Mouse (Mus musculus) spleen, postnatal 36 days (tissue): Measurements from ENCODE around the gene Wdr48.
A peak's percentile ranks its signal among the peaks of the same experiment; 100 is the strongest.

Source experiments
- DNase-seq, 2 experiments: peaks; one replicate each; pipeline ENCODE4 v3.0.0; 2022; ENCODE audit warnings: low spot score in 2 of 2, mixed read lengths in 1 of 2

The Wdr48 gene

DNA sequence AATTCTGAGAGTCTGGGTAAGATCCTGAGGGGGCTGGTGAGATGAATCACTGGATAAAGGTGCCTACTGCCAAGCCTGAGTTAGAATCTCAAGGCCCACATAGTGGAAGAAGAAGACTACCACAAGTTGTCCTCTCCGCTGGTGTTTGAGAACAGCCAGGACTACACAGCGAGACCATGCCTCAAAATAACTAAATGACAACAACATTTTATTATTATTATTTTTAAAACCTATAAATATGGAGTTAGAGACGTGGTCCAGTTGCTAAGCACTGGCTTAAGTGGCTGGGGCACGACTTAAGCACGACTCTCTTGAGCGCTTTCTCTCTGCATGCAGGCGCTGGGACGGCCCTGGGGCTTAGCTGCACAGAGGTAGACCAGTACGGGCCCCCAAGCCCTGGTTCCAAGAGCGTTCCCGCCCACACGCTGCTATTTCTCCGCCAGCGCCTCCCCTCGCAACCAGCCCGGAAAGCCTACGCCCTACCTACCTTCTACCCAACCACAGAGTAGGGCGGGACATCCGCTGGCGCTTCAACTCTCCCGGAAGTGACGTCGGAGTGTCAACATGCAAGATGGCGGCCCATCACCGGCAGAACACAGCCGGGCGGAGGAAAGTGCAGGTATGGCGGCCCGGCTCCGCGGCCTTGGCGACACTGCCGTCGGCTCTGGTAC lies at the start of gene Wdr48:
Gene Wdr48 (plus strand): TSS at position 540 of the 671 bp plus-strand sequence.
- DNase-seq, result peak; percentile 96 to 98

DNA sequence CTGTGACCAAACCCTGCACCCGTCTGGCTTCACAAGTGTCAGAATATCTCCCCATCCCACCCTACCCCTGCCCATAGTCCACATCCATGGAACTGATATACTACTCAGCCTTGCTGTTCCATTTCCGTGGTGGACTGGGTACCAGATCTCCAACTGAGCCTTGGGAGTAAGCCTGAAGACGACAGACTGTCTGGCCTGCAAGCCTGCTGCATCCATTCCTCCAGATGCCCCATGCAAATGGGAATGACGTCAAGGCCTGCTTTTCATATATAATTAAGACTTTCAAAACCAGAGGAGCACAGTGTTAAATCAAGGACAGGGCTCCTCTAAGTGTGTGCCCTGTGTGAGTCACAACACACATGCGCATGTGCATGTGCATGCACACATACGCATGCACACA lies 47.5 kb upstream of the Wdr48 start:
- no peak for DNase-seq

DNA sequence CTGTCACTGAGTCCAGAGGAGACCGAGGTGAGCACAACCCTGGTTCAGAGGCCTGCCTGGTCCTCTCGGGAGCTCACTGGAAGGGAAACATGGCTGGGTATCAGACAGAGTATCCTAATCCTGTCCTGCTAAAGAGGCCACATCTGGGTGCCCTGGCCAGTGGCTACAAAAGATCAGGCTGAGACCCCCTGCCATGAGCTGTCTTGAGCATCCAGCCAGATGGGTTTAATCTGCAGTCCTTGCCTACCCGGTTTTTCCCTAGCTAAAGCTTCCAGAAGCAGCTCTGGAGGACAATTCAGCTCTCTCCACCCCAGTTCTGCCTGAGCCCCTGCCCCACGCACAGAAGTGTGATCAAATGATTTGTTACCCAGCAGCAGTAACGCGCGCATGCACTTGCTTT lies 46.0 kb upstream of the Wdr48 start:
- DNase-seq, result no peak

DNA sequence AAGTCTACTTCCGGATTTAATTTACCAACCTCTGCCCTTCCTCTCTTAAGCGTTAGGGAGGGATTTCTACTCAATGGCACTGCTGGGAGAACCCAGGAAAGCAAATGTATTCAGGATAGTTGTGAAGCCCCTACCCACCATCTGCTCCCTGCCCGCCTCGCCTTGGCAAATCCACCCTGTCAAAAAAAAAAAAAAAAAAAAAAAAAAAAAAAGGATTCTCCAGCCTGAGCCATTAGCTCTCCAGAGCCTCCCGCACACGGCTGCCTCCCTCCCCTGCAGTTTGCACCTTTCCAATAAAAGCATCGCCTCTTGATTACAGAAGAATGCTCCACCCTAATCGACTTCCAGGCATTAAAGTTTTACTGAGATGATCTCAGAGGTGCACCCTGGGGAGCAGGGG lies 45.5 kb upstream of the Wdr48 start:
- DNase-seq, result no peak

DNA sequence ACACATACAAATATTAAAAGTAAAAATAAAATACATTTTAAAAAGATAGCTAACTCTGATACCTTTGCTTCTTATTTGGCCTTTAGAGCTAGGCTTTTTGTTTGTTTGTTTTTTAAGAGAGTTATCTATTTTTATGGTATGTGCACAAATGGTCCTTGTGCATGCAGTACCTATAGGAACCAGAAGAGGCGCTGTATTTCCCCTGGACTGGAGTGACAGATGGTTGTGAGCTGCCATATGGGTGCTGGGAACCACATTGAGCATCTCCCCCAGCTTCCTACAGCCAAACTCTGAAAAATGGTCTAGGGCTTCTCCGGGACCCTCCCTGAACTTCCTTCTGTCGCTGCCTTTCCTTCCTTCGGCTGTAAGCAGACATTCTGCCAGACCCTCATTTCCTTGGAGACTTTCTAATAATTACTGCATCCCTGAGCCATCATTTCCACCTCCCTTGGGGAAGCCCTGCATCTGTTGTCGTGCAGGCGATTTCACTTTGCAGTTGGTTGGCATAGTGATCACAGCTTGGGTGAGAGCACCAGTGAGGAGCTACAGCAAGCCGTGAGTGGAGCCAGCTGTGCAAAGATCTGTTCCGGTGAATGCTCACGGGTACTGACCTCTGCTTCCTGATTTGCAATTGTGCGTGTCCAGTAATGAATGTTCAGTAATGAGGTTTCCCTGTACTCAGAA lies 42.2 kb upstream of the Wdr48 start:
- DNase-seq, result no peak

DNA sequence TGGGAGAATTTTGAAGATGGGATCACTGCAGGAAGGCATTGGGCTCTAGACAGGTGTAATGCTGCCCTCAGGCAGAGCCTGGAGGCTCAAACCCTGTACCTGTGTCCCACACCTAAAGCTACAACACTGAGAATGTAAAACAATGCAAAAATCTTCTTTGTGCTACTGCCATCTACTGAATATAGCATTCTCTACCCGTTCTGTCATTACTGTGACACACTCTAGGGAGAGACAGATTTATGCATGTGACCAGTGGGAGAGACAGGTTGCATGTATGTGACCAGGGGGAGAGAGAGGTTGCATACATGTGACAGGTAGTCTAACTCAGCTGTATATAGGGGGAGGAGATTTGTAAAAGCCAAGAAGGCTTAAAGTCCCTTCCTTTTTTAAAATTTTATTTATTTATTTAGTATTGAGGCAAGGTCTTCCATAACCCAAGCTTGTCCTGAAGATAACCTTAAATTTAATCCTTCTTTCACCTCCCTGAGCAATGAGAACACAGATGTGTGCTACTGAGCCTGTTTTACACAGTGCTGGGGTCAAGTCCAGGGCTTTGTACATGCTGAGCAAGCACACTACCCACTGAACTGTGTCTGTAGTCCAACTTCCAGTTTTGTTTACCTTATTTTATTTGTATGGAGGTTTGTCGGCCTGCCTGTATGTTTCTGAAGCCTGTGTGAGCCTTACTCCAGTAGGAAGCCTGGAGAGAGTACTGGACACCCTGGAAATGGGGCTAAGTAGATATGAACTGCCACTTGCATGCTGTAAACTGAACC lies 41.4 kb upstream of the Wdr48 start:
- no peak for DNase-seq

DNA sequence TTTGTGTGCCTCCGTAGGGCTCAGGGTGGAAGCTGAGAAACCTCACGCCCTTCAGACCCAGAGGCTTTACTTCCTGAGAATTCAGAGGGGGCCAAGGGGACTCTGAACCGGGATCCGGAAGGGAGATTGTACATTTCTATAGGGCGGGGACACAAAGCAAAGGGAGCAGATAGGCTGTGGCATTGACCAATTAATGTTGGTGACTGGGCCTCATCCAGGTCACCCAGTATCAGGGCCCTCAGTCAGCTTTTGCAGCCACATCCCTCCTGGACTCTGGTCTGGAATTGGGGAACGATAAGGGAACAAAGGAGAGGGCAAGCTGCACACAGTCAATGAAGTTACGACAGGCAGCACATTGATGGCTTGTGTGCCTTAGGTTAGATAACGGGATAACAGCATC lies 40.5 kb upstream of the Wdr48 start:
- no peak for DNase-seq

DNA sequence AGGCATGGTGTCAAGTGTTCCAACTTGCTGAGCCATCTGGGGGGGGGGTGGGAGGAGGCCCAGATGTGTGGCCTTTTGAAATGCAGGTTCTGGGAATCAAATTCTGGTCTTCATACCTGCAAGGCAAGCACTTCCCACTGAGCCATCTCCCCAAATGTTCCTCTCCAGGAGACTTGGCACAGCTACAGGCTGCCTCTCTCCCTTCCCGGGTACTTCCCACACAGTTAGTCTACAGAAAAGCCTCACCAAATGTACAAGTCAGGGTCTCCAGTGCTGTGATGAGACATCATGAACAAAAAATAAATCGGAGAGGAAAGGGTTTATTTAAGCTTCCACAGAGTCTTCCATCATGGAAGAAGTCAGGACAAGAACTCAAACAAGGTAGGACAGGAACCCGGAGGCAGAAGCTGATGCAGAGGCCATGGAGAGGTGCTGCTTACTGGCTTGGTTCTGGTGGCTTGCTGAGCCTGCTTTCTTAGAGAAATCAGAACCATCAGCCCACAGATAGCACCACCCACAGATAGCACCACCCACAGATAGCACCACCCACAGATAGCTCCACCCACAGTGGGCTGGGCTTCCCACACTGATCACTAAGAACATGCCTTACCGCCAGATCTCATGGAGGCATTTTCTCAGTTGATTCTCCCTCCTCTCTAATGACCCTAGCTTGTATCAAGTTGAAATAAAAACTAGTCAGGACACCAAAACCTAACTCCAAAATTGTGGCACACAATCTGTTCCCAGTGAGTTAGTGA lies 7.4 kb upstream of the Wdr48 start:
- no peak for DNase-seq

DNA sequence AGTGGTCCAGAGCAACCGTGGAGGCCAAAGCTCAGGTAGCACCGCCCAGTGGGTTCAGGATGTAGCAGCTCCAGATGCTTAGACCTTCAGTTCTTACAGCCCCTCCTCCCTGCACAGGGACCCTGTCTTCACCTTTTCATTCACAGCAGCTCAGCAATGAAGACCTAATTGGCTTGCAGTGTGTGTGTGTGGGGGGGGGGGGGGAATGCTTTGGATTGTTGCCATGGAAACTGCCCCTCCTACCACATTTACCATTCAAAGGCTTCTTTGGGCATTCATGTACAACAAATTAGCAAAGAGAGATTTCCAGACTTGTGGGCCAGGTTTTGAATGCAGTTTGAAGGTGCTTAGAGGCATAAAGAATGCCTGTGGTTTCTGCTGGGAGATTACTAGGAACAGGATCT lies 5.8 kb upstream of the Wdr48 start:
- DNase-seq, result no peak

DNA sequence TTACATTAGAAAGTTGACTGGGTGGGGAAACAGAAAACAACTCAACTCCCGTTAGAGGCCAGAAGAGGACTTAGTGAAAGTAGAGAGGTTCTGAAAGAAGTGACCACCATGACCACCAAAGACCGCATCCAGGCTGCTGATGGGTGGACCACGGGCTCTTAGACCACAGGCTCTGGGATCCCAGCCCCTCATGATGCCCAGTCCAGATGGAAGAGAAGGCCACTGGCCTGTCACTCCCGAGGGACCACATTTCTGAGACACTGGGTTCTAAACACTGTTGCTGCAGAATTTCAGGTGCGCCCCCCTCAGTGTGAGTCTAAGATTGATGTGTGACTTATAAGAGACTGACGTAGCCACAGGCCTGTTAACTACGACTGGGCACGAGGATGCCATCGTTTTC lies 5.2 kb upstream of the Wdr48 start:
- DNase-seq, result no peak

DNA sequence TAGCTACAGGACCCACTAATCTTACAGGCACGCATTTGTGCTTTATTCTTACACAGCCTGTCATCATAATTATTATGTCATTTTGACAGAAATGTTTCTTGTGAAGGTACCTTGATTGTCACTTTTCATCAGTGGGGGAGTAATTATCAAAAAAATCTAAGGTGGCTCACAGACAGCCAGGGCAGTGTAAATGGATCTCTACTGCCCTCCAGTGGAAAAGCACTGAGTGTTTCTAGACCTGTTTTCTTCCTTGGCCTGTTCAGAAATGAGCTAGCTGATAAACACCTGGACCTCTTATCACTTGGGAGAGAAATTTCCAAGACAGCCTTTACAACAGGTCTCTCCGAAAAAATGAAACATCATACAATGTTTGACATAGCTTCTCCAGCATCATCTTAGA lies 4.0 kb upstream of the Wdr48 start:
- DNase-seq, result peak; percentile 23 to 24

DNA sequence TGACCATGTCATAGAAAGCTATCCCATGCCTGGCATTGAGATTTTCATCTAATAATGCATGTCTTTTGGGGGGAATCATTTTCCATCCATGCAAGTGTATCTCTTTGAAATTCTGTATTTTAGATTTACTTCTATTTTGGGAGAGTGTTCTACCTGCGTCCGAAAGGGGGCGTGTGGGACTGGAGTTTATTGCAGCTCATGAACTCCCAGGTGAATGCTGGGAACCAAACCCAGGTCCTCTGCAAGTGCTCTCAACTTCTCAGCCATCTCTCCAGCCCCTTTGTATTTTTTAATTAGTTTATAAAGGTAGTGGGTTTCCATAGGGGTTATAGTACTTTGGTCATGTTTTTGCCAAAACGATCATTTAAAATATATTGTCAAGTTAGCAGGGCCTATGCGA lies 797 bp upstream of the Wdr48 start:
- DNase-seq, result no peak

DNA sequence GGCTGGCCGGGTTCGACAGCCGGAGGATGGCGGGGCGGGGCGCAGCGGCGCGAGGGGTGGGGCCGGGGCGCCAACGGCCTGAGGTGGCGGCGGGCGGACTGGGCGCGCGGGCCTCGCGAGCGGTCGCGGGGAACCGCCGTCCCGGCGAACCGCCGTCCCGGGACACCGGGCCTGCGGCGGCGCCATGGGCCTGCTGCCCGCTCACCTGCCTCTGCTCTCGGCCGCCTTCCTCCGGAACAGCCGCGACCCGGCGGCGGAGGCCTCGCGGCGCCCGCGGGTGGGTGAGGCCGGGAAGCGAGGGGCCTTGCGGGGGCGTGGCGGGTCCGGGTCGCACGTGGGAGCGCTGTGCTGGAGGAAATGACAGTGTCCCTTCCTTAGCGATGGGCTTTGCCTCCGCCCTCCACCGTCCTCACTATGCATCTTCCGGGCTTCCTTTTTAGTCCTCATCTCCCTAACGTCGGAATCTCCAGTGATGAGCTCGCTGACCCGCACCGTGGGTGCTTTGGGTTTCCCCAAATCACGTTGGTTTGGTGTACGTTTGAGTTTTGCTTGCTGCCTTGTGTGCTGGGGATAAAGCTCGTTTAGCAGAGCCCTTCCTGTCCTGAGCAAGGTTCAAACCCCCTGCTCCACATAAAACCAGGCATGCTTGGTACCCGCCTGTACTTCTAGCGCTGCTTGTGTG lies 503 bp downstream of the Wdr48 start:
- peak; percentile 45 to 54 for DNase-seq

DNA sequence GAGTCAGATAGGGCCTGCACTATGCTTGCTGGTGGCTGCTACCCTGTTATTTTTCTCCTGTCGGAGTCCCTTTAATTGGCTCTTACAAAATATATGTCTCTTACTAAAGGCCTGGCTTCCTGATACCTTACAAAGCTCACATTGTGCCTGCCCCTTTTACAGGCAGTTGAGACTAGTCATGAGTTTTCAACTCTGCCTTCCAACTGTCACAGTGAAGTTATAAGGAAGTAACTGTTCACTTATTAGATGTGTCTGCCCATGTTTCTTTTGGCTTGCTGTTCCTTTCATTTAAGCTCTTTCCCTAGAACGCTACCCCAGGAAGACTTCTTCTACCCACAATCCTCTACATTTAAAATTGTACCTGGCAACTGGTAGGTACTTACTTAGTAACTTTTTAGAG lies 4.8 kb downstream of the Wdr48 start:
- no peak for DNase-seq

DNA sequence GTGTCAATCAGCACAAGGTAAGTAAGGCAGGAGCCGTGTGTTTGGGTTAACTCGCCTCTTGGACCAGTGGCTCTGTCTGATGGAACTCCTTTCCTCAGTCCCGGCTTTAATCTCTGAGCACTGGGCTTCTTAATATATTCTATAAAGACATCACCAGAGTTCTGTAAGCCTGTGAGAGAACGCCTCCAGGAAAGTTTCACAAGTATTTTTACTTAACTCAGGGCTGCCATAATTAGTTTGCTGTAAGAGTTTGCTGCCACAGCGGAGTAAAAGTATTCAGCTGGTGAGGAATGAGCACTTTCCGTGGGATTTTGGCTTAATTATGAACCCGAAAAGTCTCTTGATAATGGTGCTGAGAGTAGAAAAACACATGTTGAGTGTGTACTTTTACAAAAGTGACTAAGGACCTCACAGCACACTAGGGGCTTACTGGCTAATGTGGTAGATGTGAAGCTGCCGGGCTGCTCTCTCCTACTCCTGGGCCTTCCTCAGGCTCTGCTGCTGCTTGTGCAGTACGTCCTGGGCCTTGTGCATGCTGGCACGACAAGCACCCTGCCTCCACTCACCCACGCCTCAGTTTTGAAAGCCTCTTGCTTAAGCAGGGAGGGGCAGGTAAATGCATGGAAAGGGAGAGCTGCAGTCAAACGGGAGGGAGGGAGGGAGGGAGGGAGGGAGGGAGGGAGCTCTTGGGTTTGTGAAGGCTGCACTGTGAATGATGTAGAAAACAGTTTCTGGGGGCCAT lies 7.9 kb downstream of the Wdr48 start:
- no peak for DNase-seq

DNA sequence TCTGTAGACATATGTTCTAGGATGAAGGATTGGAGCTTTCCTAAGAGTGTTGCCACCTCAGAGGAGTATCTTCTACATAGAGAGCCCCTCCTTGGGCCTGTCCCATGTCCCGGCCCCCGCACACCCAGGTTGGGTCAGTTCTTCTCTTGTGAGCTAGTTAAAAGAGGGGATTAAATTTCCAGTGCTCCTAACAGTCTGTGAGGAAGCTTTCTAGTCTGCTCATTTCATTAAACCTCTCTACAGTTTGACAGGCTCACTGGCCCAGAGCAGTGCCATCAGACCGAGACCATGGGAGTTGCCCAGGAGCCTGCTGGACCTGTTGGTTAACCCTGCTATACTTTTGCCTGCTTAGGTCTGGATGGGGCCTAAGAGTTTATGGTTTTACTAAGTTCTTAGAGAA lies 14.0 kb downstream of the Wdr48 start:
- no peak for DNase-seq

DNA sequence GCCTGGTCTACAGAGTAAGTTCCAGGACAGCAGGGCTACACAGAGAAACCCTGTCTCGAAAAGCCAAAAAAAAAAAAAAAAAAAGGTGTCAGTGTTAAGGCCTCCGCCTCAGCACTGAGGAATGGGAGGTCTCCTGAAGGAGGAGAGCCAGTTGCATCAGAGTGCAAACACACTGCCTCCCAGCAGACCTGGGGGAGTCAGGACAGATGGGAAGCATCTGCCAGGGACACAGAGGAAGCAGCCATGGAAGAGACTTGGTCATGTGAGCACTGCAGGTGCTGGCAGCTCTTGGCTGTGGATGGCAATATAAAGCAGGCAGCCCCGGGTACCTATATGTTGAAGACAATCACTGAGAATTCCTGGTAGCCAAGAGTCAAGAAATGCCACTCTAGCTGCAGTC lies 15.3 kb downstream of the Wdr48 start:
- DNase-seq, result no peak

DNA sequence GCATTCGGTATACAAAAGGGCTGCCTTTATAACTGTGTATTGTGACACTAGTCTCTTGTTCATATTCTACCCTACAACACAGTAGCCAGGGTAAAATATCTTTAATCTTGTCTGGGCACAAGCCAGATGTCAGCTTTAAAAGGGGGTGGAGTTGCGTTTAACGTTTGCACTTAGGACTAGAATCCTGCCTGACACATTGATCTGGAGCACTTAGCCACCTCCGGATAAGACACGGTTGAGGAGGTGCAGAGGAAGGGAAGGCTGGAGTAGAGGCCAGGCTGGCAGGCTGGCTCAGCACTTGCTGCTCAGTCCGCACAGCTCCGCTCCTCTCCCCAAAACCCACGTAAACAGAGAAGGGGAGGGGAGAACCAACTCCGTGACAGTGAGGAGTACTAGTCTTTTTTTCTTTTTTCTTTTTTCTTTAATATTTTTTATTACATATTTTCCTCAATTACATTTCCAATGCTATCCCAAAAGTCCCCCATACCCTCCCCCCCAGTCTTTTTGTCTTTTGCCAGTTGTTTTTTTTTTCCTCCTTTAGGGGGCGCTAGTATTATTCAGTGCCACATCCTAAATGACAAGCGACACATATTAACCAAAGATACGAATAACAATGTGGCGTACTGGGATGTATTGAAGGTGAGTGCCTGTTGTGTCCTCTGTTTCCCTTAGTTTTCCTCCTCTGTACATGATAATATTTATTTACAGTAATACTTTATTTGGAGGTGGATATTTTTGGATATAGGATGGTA lies 18.6 kb downstream of the Wdr48 start:
- DNase-seq, result no peak

DNA sequence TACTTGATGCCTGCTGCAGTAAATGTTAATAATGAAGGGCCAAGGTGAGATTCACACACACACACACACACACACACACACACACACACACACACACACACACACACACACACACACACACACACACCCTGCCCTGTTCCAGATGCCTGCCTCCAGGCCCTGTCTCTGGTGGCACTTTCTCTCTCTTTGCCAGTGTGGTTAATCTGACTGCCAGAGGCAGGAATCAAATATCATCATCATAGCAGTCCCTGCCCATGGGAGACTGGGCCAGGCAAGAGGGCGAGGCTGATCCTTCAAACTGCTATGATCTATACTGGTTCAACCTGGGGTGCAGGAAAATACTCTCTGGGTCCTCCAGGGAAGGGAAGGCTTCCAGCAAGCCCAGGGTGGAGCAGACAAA lies 25.2 kb downstream of the Wdr48 start:
- DNase-seq, result no peak

DNA sequence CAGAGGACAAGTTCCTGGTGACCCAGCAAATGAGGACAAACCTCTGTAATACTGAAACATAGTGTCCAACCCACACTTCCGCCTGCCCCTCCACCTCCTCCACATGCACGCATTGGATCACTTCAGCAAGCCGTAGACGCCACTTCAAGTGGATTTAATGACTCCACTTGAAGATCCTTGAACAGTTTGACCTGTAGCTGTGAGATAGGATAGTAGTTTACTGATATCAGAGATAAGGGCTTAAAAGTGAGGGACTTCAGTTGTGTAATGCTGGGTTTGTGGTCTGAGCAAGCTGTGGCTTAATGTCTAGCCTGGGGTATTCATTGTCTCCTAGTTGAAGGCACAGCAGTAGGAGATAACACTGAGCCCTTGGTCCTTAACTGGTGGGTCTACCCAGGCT lies 28.8 kb downstream of the Wdr48 start:
- no peak for DNase-seq
